Mouse (Mus musculus) stomach, postnatal 0 days (tissue): ENCODE results near the gene Grm8. TPM values are rescaled to one million over a fixed set of nuclear protein-coding genes. Genes with fewer than 3 reads are reported as not detected.

Experiments used
- ATAC-seq: fragments of 200-750 bp; cut with Nextera tagmentation; 2 replicates; pipeline ENCODE4 v1.8.0; 2017; ENCODE audit not compliant: low FRiP score, low TSS enrichment
- DNase-seq: peaks from one replicate; pipeline ENCODE4 v3.0.0-alpha.2; 2016; ENCODE audit warnings: low spot score
- H3K27ac ChIP-seq: fragments of 300-500 bp; sonication (generic); replicated peaks from 2 replicates; pipeline ENCODE4 v1.5.1; 2014; ENCODE audit warnings: mild to moderate bottlenecking, control low read depth
- H3K27me3 ChIP-seq: fragments of 300-500 bp; sonication (generic); 2 replicates; pipeline ENCODE4 v1.6.1; 2014; ENCODE audit warnings: low read length; ENCODE audit not compliant: control insufficient read depth, insufficient read depth
- H3K36me3 ChIP-seq: fragments of 300-500 bp; sonication (generic); 2 replicates; pipeline ENCODE4 v1.6.1; 2014; ENCODE audit warnings: low read length, mixed read lengths; ENCODE audit not compliant: control insufficient read depth, insufficient read depth
- H3K4me1 ChIP-seq: fragments of 300-500 bp; sonication (generic); replicated peaks from 2 replicates; pipeline ENCODE4 v1.6.1; 2014; ENCODE audit warnings: antibody characterized with exemption; ENCODE audit not compliant: control insufficient read depth, insufficient read depth
- H3K4me2 ChIP-seq: fragments of 300-500 bp; sonication (generic); replicated peaks from 2 replicates; pipeline ENCODE4 v1.6.1; 2014; ENCODE audit warnings: low read depth, mild to moderate bottlenecking, control low read depth, moderate library complexity
- H3K4me3 ChIP-seq: fragments of 300-500 bp; sonication (generic); 2 replicates; pipeline ENCODE4 v1.5.1; 2014; ENCODE audit warnings: low read depth, low read length, control low read depth
- H3K9ac ChIP-seq: fragments of 300-500 bp; sonication (generic); 2 replicates; pipeline ENCODE4 v1.6.1; 2014; ENCODE audit warnings: mild to moderate bottlenecking, low read length, control low read depth, mixed read lengths
- H3K9me3 ChIP-seq: fragments of 300-500 bp; sonication (generic); 2 replicates; pipeline ENCODE4 v1.6.1; 2016; ENCODE audit warnings: low read length; ENCODE audit not compliant: control insufficient read depth
- CTCF ChIP-seq: IDR thresholded peaks from 2 replicates; pipeline ENCODE4 v1.5.1; 2016; ENCODE audit warnings: antibody characterized with exemption, low read depth, mild to moderate bottlenecking, moderate library complexity
- EP300 ChIP-seq: optimal IDR thresholded peaks from 2 replicates; pipeline ENCODE3; 2016; ENCODE audit warnings: antibody characterized with exemption
- WGBS: fragments of 180-500 bp; shearing (Covaris S2); extraction: QIAGEN DNeasy Blood & Tissue Kit; methylation state at CpG from one replicate; pipeline ENCODE4 v1.1.7; 2014; 5-methylcytosine and 5-hydroxymethylcytosine counted together
- polyA plus RNA-seq: library from polyadenylated mRNA; unstranded; fragments of >200 nt; fragmentation: Nextera tagmentation; extraction: Ambion mirVana; gene quantifications from 2 replicates; pipeline ENCODE4 v1.2.1, GENCODE M21; 2015

Grm8 gene
- polyA plus RNA-seq, 1 experiment from 2014 or later = 0.22 TPM

GRCm38 (mm10) chr6:27351147-27351546 lies 783.8 kb downstream of the Grm8 start:
- Histone ChIP-seq H3K27me3 (no peaks in the 10 kb centered on the region), H3K36me3 (no peaks in the 10 kb centered on the region), H3K27ac (no peak overlapping the region), H3K4me1 (no peaks in the 10 kb centered on the region), H3K4me3 (no peak overlapping the region), H3K9ac (no peak overlapping the region), H3K4me2 (no peak overlapping the region), H3K9me3 (no peaks in the 10 kb centered on the region)
- ATAC-seq = no peak
- TF ChIP-seq EP300 (no peak), CTCF (no peak)
- no peak for DNase-seq
- WGBS = 49% methylated on average over 4 of the region's 4 CpGs

GRCm38 (mm10) chr6:27348272-27348671 lies 786.7 kb downstream of the Grm8 start:
- ATAC-seq (no peak), DNase-seq (no peak)
- no peak overlapping the region for H3K4me2 ChIP-seq
- H3K36me3 ChIP-seq = no peaks in the 10 kb centered on the region
- H3K9ac ChIP-seq = no peak overlapping the region
- H3K27ac ChIP-seq = no peak overlapping the region
- no peak overlapping the region for H3K4me3 ChIP-seq
- H3K9me3 ChIP-seq = no peaks in the 10 kb centered on the region
- no peaks in the 10 kb centered on the region for H3K4me1 ChIP-seq
- no peaks in the 10 kb centered on the region for H3K27me3 ChIP-seq
- 51% methylated on average over 2 of the region's 2 CpGs for WGBS
- TF ChIP-seq EP300 (no peak), CTCF (no peak)

GRCm38 (mm10) chr6:27346311-27346710 lies 788.7 kb downstream of the Grm8 start:
- no peak overlapping the region for H3K9ac ChIP-seq
- 75% methylated on average over 1 of the region's 1 CpGs for WGBS

DNA sequence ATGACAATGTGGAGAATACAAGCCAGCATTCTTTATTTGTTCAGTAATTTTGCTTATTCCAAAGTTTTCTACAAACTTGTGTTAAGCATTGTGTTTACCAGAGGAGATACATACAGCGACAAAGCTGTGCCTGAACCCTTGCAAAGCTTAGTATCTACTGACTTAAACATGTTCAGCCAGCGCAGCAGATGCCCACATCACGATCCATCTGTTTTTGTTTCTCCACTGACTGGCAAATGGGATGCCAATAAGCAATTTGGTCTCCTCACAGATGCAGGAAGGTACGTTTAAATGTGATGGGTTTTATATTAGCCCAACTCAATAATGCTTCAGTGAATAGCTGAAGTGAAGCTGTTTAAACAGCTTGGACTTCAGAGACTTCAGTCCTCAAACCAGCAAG lies 794.8 kb downstream of the Grm8 start:
- DNase-seq = no peak
- H3K4me1 ChIP-seq = no peaks in the 10 kb centered on the region
- no peaks in the 10 kb centered on the region for H3K27me3 ChIP-seq

More at GRCm38 (mm10) chr6:27346311-27346710, 788.7 kb downstream of the Grm8 start:
- H3K36me3 ChIP-seq = no peaks in the 10 kb centered on the region
- H3K4me1 ChIP-seq = no peaks in the 10 kb centered on the region
- DNase-seq (no peak), ATAC-seq (no peak)
- TF ChIP-seq CTCF (no peak), EP300 (no peak)
- H3K4me2 ChIP-seq = no peak overlapping the region
- H3K9me3 ChIP-seq = no peaks in the 10 kb centered on the region
- no peak overlapping the region for H3K27ac ChIP-seq
- no peaks in the 10 kb centered on the region for H3K27me3 ChIP-seq
- H3K4me3 ChIP-seq = no peak overlapping the region

DNA sequence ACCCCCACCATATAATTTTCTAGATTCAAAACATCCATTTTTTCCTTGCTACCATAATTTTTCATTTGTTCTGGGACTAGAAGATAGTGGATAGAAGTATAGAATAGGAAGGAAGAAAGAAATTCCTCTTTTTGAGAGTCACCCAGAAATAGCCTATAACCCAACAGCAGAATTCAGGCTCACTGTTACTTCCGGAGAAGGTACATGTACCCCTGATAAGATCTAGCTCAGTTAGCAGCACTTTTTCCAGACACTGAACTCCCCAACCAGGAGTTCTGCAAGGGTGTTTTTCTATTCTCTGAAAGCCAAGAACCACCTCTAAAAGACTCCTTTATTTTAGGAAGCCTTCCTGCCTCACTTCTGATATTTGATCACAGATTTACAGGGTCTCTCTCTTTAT lies 816.4 kb downstream of the Grm8 start:
- H3K9me3 ChIP-seq = no peaks in the 10 kb centered on the region
- no peak for ATAC-seq
- no peaks in the 10 kb centered on the region for H3K27me3 ChIP-seq
- no peak overlapping the region for H3K9ac ChIP-seq
- WGBS = 68% methylated on average over 1 of the region's 1 CpGs
- TF ChIP-seq EP300 (no peak), CTCF (no peak)
- no peak overlapping the region for H3K27ac ChIP-seq
- no peaks in the 10 kb centered on the region for H3K4me1 ChIP-seq
- no peaks in the 10 kb centered on the region for H3K36me3 ChIP-seq
- no peak overlapping the region for H3K4me2 ChIP-seq
- no peak overlapping the region for H3K4me3 ChIP-seq
- DNase-seq = no peak

More for the DNA sequence above, 794.8 kb downstream of the Grm8 start:
- H3K9ac ChIP-seq = no peak overlapping the region
- H3K27ac ChIP-seq = no peak overlapping the region
- no peak overlapping the region for H3K4me2 ChIP-seq
- TF ChIP-seq EP300 (no peak), CTCF (no peak)
- H3K36me3 ChIP-seq = no peaks in the 10 kb centered on the region
- no peaks in the 10 kb centered on the region for H3K9me3 ChIP-seq
- no peak overlapping the region for H3K4me3 ChIP-seq
- no peak for ATAC-seq
- 80% methylated on average over 4 of the region's 4 CpGs for WGBS

DNA sequence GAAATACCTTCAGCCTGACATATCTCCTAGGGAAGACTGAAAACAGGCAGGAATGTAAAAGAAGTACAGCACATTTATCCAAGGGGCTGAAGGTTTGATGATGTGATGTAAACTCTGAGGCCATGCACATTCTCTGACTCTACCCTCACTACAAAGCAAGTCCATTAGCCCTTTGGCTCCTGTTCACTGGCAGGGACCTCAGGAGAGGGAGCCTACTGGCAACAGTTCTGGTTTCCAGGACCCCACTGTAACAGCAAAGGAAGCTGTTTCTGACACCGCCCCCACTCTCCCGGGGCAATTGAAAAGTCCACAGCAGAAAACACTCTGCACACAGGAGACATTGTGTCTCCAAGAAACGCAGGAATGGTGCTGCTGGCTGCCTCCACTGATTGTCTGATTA lies 817.6 kb downstream of the Grm8 start:
- WGBS = 54% methylated on average over 3 of the region's 3 CpGs
- H3K9ac ChIP-seq = no peak overlapping the region
- H3K4me1 ChIP-seq = no peaks in the 10 kb centered on the region
- no peak for TF ChIP-seq CTCF
- H3K27ac ChIP-seq = no peak overlapping the region
- H3K27me3 ChIP-seq = no peaks in the 10 kb centered on the region
- no peak for ATAC-seq
- H3K36me3 ChIP-seq = no peaks in the 10 kb centered on the region
- no peak overlapping the region for H3K4me3 ChIP-seq
- DNase-seq = no peak
- no peak overlapping the region for H3K4me2 ChIP-seq
- no peaks in the 10 kb centered on the region for H3K9me3 ChIP-seq
